18 mouse cellular contexts compared by ENCODE assay signal in genomic region chr3:65626290-65626914, GRCm38 (mm10). TPM values are rescaled to one million over a fixed set of nuclear protein-coding genes. Genes with fewer than 3 reads are reported as not detected.
DNase-seq lines count a peak whose midpoint lies in the region; ATAC-seq and TF ChIP-seq lines count a peak whose summit lies in the region.
"Had no signal": no experiment of that assay in that cellular context is flagged by ENCODE, and none has a peak within 500 bp of the region (broad histone marks: within the 10 kb centered on the region; RNA-seq: fewer than 3 reads in every experiment).

No protein-coding gene starts in this region.

- H3K4me1 ChIP-seq in small intestine, adult 2 months (ENCODE audit: control insufficient read depth, insufficient read depth, insufficient read length, low read length), result peaks cover 9% of the 10 kb centered on the region; the same call in 1 of the 2 replicates
- H3K4me1 ChIP-seq: forebrain, embryonic 13.5 days; heart, embryonic 10.5 days; liver, embryonic 13.5 days had no signal

- no peaks in the 10 kb centered on the region for H3K27me3 ChIP-seq in Patski
- no peaks in the 10 kb centered on the region for H3K27me3 ChIP-seq in small intestine, adult 2 months (ENCODE audit: control insufficient read depth, insufficient read depth, low read length)
- H3K27me3 ChIP-seq: forebrain, embryonic 13.5 days; liver, embryonic 13.5 days; neural tube, embryonic 13.5 days had no signal

- in situ Hi-C loops in Patski (cut with MboI; ENCODE audit: low pct_unique_long_range_greater_than_20kb), result no loop called here

- peak; percentile 81 for ATAC-seq in Patski
- ATAC-seq in CD4-positive, CD25-positive, alpha-beta regulatory T cell, adult 4 months, result no peak
- ATAC-seq: forebrain, embryonic 13.5 days had no signal

- peak; percentile 84 for DNase-seq in heart, adult 11 months
- no peak for DNase-seq in heart, postnatal 25 days (ENCODE audit: low spot score)
- peak; percentile 53 for DNase-seq in 3T3-L1 (ENCODE audit: low read depth, low spot score)
- DNase-seq in Patski (ENCODE audit: low read depth, low spot score), result peak; percentile 78
- no peak for DNase-seq in left cerebral cortex, adult 11 months (ENCODE audit: low spot score)
- DNase-seq: adrenal gland, postnatal 36 days; cerebellum, adult 11 months; cerebellum, adult 9-11 months; kidney, adult 8-10 months; kidney, postnatal 10 days; liver, embryonic 13.5 days; lung, adult 2 months; lung, postnatal 14 days had no signal

- H3K36me3 ChIP-seq in small intestine, adult 2 months (ENCODE audit: control insufficient read depth, insufficient read depth, low read length), result no peaks in the 10 kb centered on the region
- H3K36me3 ChIP-seq: heart, embryonic 10.5 days; liver, embryonic 13.5 days; neural tube, embryonic 13.5 days had no signal

- 82% methylated on average over 7 of the region's 7 CpGs for WGBS in small intestine, adult 2 months

- no peak overlapping the region for H3K4me3 ChIP-seq in small intestine, adult 2 months (ENCODE audit: low read depth, low read length)
- H3K4me3 ChIP-seq: forebrain, embryonic 13.5 days; heart, embryonic 10.5 days; liver, embryonic 13.5 days; neural tube, embryonic 13.5 days had no signal

- TF ChIP-seq POLR2A in small intestine, adult 2 months (IDR thresholded peaks at IDR 0.05; ENCODE audit: low read depth, low read length), result no peak

- intact Hi-C loops in heart, postnatal 25 days (cut with DNase I), result no loop called here

- CTCF ChIA-PET in Patski (lab: Charles Lee), result interaction anchor here (0.8 to 3.3 kb wide), 9 partner anchors 8 to 303 kb away, joined by 3 to 21 read pairs (median 3); partner anchors contain the start of gene Tiparp

- H3K27ac ChIP-seq in small intestine, adult 2 months (ENCODE audit: insufficient read depth, low read depth, low read length), result peak overlapping the region; percentile 59
- H3K27ac ChIP-seq: forebrain, embryonic 13.5 days; heart, embryonic 10.5 days; liver, embryonic 13.5 days; neural tube, embryonic 13.5 days had no signal

- POLR2A ChIA-PET in Patski (lab: Charles Lee), result interaction anchor here (0.6 to 1.5 kb wide), 4 partner anchors 10 to 60 kb away, joined by 3 to 7 read pairs (median 4); no protein-coding TSS in a partner anchor

- TF ChIP-seq CTCF in Patski (IDR thresholded peaks at IDR 0.05), result no peak
- TF ChIP-seq CTCF in small intestine, adult 2 months (IDR thresholded peaks at IDR 0.05; ENCODE audit: extremely low read depth, insufficient read length, insufficient replicate concordance, low read depth, low read length), result no peak

RNA-seq across cellular contexts. Expression of gene Lekr1, which starts 39.6 kb away (rescaled TPM):
- 1 to 10 TPM; 1.8 to 2.2 TPM for total RNA-seq in heart, postnatal 25 days (2021)
- polyA plus RNA-seq in Patski (2021), result 10.0 TPM
- 0.32 TPM in 1 of 2 replicates, not detected in the other for polyA plus RNA-seq in small intestine, adult 2 months (2012; rRNA removed)
- polyA plus RNA-seq in CD4-positive, CD25-positive, alpha-beta regulatory T cell, adult 4 months (2017; shearing (Covaris generic)), result under 1 TPM in 1 of 2 experiments, not detected in 1; 0.20 TPM

Comparison
In these comparisons a context has a peak if more than half of its experiments do, and no peak if none do; other contexts are left out.
1. DNase-seq: peak in heart, adult 11 months (single experiment), 3T3-L1 (single experiment) and Patski (single experiment); none in heart, postnatal 25 days (single experiment) and left cerebral cortex, adult 11 months (single experiment).